Mouse (Mus musculus): ENCODE measurements around the gene Depdc7.
A peak's percentile ranks its signal among the peaks of the same experiment; 100 is the strongest.

The Depdc7 gene

GRCm38 (mm10) chr2:104736241-104736640 lies 6.4 kb downstream of the Depdc7 start:
- Histone ChIP-seq H3K27me3 (ENCODE audit: control insufficient read depth, insufficient read depth, low read length, poor library complexity, severe bottlenecking) (no peaks in the 10 kb centered on the region), H3K36me3 (ENCODE audit: control insufficient read depth, insufficient read depth, low read length, poor library complexity, severe bottlenecking) (no peaks in the 10 kb centered on the region; the same call in 1 of the 2 replicates)
- DNase-seq (ENCODE audit: low read depth, low spot score), result no peak

- Histone ChIP-seq H3K27me3 (ENCODE audit: control insufficient read depth, insufficient read depth, low read length, poor library complexity, severe bottlenecking) (no peaks in the 10 kb centered on the region), H3K36me3 (ENCODE audit: control insufficient read depth, insufficient read depth, low read length, poor library complexity, severe bottlenecking) (no peaks in the 10 kb centered on the region; the same call in 1 of the 2 replicates)
- no peak for DNase-seq (ENCODE audit: low read depth, low spot score)
Measured at GRCm38 (mm10) chr2:104732562-104733256, 10.0 kb downstream of the Depdc7 start.

- Histone ChIP-seq H3K36me3 (ENCODE audit: control insufficient read depth, insufficient read depth, low read length, poor library complexity, severe bottlenecking) (no peaks in the 10 kb centered on the region; the same call in 1 of the 2 replicates), H3K27me3 (ENCODE audit: control insufficient read depth, insufficient read depth, low read length, poor library complexity, severe bottlenecking) (no peaks in the 10 kb centered on the region)
- DNase-seq (ENCODE audit: low read depth, low spot score), result peak; percentile 62
Measured at GRCm38 (mm10) chr2:104732033-104732444, 10.6 kb downstream of the Depdc7 start.

- Histone ChIP-seq H3K27me3 (ENCODE audit: control insufficient read depth, insufficient read depth, low read length, poor library complexity, severe bottlenecking) (no peaks in the 10 kb centered on the region), H3K36me3 (ENCODE audit: control insufficient read depth, insufficient read depth, low read length, poor library complexity, severe bottlenecking) (no peaks in the 10 kb centered on the region; the same call in 1 of the 2 replicates)
- no peak for DNase-seq (ENCODE audit: low read depth, low spot score)
Measured at GRCm38 (mm10) chr2:104727369-104727768, 15.3 kb downstream of the Depdc7 start.

GRCm38 (mm10) chr2:104722021-104722420 lies 20.7 kb downstream of the Depdc7 start:
- no peak for DNase-seq (ENCODE audit: low read depth, low spot score)
- Histone ChIP-seq H3K27me3 (ENCODE audit: control insufficient read depth, insufficient read depth, low read length, poor library complexity, severe bottlenecking) (no peaks in the 10 kb centered on the region), H3K36me3 (ENCODE audit: control insufficient read depth, insufficient read depth, low read length, poor library complexity, severe bottlenecking) (no peaks in the 10 kb centered on the region)

GRCm38 (mm10) chr2:104717827-104718226 lies 24.9 kb downstream of the Depdc7 start:
- no peaks in the 10 kb centered on the region for H3K27me3 ChIP-seq (ENCODE audit: control insufficient read depth, insufficient read depth, low read length, poor library complexity, severe bottlenecking)
- no peak for DNase-seq (ENCODE audit: low read depth, low spot score)

GRCm38 (mm10) chr2:104717231-104717735 lies 25.4 kb downstream of the Depdc7 start:
- DNase-seq (ENCODE audit: low read depth, low spot score), result no peak
- H3K36me3 ChIP-seq (ENCODE audit: control insufficient read depth, insufficient read depth, low read length, poor library complexity, severe bottlenecking), result no peaks in the 10 kb centered on the region
- H3K27me3 ChIP-seq (ENCODE audit: control insufficient read depth, insufficient read depth, low read length, poor library complexity, severe bottlenecking), result no peaks in the 10 kb centered on the region

More at GRCm38 (mm10) chr2:104717827-104718226, 24.9 kb downstream of the Depdc7 start:
- no peaks in the 10 kb centered on the region for H3K36me3 ChIP-seq (ENCODE audit: control insufficient read depth, insufficient read depth, low read length, poor library complexity, severe bottlenecking)

GRCm38 (mm10) chr2:104716279-104716678 lies 26.4 kb downstream of the Depdc7 start, which contains the start of gene Pin1rt1:
Gene Pin1rt1 (minus strand): TSS chr2:104716379.
- no peak for DNase-seq (ENCODE audit: low read depth, low spot score)
- H3K27me3 ChIP-seq (ENCODE audit: control insufficient read depth, insufficient read depth, low read length, poor library complexity, severe bottlenecking), result no peaks in the 10 kb centered on the region
- H3K36me3 ChIP-seq (ENCODE audit: control insufficient read depth, insufficient read depth, low read length, poor library complexity, severe bottlenecking), result no peaks in the 10 kb centered on the region

GRCm38 (mm10) chr2:104714254-104714691 lies 28.4 kb downstream of the Depdc7 start:
- Histone ChIP-seq H3K36me3 (ENCODE audit: control insufficient read depth, insufficient read depth, low read length, poor library complexity, severe bottlenecking) (no peaks in the 10 kb centered on the region), H3K27me3 (ENCODE audit: control insufficient read depth, insufficient read depth, low read length, poor library complexity, severe bottlenecking) (no peaks in the 10 kb centered on the region)
- DNase-seq (ENCODE audit: low read depth, low spot score), result no peak

- DNase-seq (ENCODE audit: low read depth, low spot score), result no peak
- H3K36me3 ChIP-seq (ENCODE audit: control insufficient read depth, insufficient read depth, low read length, poor library complexity, severe bottlenecking), result no peaks in the 10 kb centered on the region
- H3K27me3 ChIP-seq (ENCODE audit: control insufficient read depth, insufficient read depth, low read length, poor library complexity, severe bottlenecking), result no peaks in the 10 kb centered on the region
Measured at GRCm38 (mm10) chr2:104712486-104712809, 30.2 kb downstream of the Depdc7 start.

- Histone ChIP-seq H3K27me3 (ENCODE audit: control insufficient read depth, insufficient read depth, low read length, poor library complexity, severe bottlenecking) (no peaks in the 10 kb centered on the region), H3K36me3 (ENCODE audit: control insufficient read depth, insufficient read depth, low read length, poor library complexity, severe bottlenecking) (no peaks in the 10 kb centered on the region)
- DNase-seq (ENCODE audit: low read depth, low spot score), result peak; percentile 32
Measured at GRCm38 (mm10) chr2:104711585-104712485, 30.8 kb downstream of the Depdc7 start, which contains the start of gene Tcp11l1. Gene Tcp11l1 (minus strand): TSS chr2:104712169.

GRCm38 (mm10) chr2:104710670-104711370 lies 31.9 kb downstream of the Depdc7 start:
- H3K27me3 ChIP-seq (ENCODE audit: control insufficient read depth, insufficient read depth, low read length, poor library complexity, severe bottlenecking), result no peaks in the 10 kb centered on the region
- H3K36me3 ChIP-seq (ENCODE audit: control insufficient read depth, insufficient read depth, low read length, poor library complexity, severe bottlenecking), result no peaks in the 10 kb centered on the region
- no peak for DNase-seq (ENCODE audit: low read depth, low spot score)

- no peaks in the 10 kb centered on the region for H3K36me3 ChIP-seq (ENCODE audit: control insufficient read depth, insufficient read depth, low read length, poor library complexity, severe bottlenecking)
- DNase-seq (ENCODE audit: low read depth, low spot score), result no peak
Measured at GRCm38 (mm10) chr2:104709786-104710337, 32.8 kb downstream of the Depdc7 start.

GRCm38 (mm10) chr2:104704355-104704754 lies 38.3 kb downstream of the Depdc7 start:
- DNase-seq (ENCODE audit: low read depth, low spot score), result no peak
- H3K36me3 ChIP-seq (ENCODE audit: control insufficient read depth, insufficient read depth, low read length, poor library complexity, severe bottlenecking), result no peaks in the 10 kb centered on the region
- no peaks in the 10 kb centered on the region for H3K27me3 ChIP-seq (ENCODE audit: control insufficient read depth, insufficient read depth, low read length, poor library complexity, severe bottlenecking)

More at GRCm38 (mm10) chr2:104709786-104710337, 32.8 kb downstream of the Depdc7 start:
- no peaks in the 10 kb centered on the region for H3K27me3 ChIP-seq (ENCODE audit: control insufficient read depth, insufficient read depth, low read length, poor library complexity, severe bottlenecking)
